Mouse (Mus musculus): ENCODE data around the gene Ptpn7.
"Not testable (repeated sequence)": the region's sequence is repeated elsewhere in the genome, so short reads cannot be mapped to it uniquely, and the experiment has no call there.

Gene Ptpn7

DNA sequence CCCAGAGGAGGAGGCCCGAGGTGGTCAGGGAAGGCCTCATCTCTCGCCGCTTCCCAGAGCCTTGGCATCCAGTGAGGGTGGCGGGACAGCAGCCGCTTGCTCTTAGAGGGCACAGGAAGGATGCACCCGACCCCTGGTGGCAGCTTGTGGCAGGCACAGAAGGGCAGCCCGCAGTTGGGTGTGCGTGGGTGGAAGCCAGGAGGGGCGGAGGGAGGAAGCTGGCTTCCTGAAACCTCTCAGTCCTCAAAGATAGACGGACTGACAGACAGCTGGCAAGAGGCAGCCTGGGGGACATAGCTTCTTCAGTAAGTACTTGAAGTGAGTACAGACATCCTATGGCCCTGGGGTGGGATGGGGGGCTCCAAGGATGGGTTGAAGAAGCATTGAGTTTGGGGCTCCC lies at the start of gene Ptpn7:
Gene Ptpn7, plus strand, starts transcription at position 228 of the 400 bp plus-strand sequence.
- DNase-seq: peak; percentile 59 to 73

- no peak for DNase-seq
Observed at GRCm38 (mm10) chr1:135083465-135083864, 49.0 kb upstream of the Ptpn7 start.

- no peak for DNase-seq
Observed at GRCm38 (mm10) chr1:135085296-135085871, 47.1 kb upstream of the Ptpn7 start.

- DNase-seq: no peak
Observed at GRCm38 (mm10) chr1:135086015-135086414, 46.5 kb upstream of the Ptpn7 start.

- DNase-seq: no peak
Observed at GRCm38 (mm10) chr1:135087414-135087813, 45.1 kb upstream of the Ptpn7 start.

GRCm38 (mm10) chr1:135089626-135090025 lies 42.9 kb upstream of the Ptpn7 start:
- peak; percentile 33 to 39 for DNase-seq

DNA sequence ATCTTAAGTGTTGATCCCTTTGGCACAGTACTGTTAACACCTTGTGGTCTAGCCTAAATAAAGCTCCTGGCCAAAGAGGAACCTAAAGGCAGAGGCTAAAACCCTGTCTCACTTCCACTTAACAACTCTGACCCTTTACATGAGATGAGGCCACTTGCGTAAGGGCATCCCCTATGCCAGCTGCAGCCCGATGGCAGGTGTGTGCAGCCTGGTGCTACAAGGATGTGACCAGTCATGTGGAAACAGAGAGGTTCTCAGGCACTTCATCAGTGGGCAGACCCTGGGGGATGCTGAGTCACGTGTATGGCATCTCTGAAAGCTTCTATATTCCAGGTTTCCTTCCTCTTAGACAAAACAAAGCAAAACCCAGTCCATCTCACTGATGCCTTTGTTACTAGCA lies 41.6 kb upstream of the Ptpn7 start:
- no peak for DNase-seq

GRCm38 (mm10) chr1:135094723-135095122 lies 37.8 kb upstream of the Ptpn7 start:
- no peak for DNase-seq

GRCm38 (mm10) chr1:135095189-135095588 lies 37.3 kb upstream of the Ptpn7 start:
- DNase-seq: no peak

DNA sequence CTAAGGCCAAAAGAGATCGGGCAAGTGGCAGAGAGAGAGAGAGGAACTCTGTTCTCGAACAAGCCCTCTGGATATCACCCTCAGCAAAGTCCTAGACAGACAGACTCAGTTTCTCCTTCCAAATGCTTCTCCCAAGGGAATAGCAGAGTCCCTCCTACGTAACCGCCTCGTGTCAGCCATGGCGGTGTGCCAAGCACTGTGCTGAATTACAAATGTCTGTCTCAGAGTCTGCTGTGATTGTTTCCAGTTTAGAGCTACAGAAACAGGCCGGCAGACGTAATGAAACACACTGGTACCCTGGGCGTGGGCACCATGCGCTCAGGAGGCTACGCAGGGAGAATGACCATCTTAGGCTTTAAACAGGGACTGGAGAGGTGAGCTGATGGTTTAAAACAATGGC lies 36.2 kb upstream of the Ptpn7 start:
- no peak for DNase-seq

DNA sequence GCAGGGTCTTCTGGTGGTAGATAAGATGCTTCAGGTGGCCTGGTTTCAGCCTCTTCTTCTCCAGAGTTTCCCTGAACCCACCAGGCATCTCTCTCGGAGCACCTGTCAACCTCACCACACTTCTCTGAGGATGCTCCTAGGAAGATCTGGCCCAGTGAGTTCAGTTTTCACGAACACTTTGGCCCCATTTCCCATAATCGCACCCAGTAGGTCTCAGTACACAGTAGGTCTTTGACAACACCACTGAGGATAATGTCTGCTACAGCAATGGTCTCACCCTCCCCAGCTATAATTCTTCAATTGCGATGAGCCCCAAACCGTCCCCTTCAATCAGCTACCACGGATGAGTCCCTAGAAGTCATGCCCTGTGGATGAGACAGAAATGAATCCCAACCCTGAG lies 35.1 kb upstream of the Ptpn7 start:
- DNase-seq: no peak

GRCm38 (mm10) chr1:135098441-135098840 lies 34.1 kb upstream of the Ptpn7 start:
- DNase-seq: peak in 1 of 2 experiments; percentile 24

DNA sequence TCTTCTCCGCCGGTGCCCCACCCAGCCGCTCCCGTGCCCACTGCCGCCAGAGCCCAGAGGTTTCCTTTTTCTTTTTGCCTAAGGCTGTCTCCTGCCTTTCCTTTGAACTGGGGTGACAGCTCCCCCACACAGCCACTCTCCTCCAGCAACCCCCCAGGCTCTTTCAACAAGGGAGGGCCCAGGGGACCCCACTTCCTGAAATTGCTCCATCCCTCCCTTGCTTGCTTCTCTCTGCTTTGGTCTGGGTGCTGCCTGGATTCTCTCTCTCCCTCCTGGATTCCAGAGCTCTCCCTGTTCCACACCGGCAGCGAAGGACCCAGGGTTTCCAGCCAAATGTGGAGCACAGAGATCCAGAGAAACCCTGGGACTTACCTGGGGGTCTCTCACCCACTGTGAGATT lies 32.1 kb upstream of the Ptpn7 start:
- no peak for DNase-seq

DNA sequence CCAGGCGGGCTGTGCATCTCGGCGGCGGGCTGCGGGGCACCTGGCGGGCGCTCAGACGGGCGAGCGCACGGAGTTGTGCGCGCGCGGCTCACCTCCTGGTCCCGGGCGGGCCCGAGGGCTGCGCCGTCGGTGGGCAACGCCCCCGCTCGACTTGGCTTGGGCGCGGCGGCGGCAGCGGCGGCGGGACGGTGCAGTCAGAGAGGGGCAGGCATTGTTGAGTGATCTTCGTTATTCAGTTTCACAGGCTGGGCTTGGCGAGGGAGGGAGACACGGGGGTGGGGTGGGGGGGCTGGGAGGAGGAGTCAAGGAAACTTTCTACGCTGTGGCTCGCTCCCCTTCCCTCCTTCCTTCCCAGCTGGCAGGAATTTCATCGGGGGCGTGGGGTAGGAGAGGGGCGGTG lies 27.4 kb upstream of the Ptpn7 start, which contains the start of gene Lgr6:
Gene Lgr6, minus strand, starts transcription at position 153 of the 400 bp plus-strand sequence.
- no peak for DNase-seq

DNA sequence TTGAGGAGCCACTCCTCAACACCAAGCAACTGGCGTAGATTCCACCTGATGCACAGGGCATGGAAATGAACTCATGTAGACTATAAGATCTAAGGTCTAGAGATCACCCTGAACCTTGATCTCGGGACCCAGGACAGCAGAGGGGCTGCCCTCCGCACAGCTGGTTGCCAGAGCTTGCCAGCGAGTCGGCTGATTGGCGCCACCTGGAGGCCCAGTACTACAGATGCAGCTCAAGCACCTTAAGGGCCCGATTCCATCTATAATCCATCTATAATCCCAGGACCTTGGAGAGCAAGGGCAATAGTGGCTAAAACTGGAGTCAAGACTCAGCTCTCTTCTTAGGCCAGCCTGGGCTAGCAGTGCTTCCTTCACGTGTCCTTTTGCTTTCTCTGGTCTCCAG lies 26.5 kb upstream of the Ptpn7 start:
- peak; percentile 40 to 56 for DNase-seq

DNA sequence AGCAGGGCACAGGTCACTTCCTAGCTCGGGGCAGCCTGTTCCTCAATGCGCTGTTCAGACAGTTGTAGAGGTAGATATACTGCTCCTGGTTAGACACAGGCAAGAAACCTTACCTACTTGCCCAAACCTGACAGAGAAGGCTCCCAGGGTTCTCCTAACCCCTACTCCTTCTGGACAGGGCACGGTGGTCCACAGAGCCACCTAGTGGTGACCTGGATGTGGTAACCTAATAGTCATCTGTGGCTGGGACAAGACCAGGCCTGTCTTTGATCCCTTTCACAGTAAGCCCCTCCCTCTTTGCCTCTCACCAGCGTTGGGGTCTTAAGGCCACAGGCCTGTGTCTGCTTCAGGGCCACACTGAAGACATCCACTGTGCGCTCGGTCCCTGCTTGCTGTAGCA lies 23.9 kb upstream of the Ptpn7 start:
- DNase-seq: peak; percentile 36 to 38

DNA sequence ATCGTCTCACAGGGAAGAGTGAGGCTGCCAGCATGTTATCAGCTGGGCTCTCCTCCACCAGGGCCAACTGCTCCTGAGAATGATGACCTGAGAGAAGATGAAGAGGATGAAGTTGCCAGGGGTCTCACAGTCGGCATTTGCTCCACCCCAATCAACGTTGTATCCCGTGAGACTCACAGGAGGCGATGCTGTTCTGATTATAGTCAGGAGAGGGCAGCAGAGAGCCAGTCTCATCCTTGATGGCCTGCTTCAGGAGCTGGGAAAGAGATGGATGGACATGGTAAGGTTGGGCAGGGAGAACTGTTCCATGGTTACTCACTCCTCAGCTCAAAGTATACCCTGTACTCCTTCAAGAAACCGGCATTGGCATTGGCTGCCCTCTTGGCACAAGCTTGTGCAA lies 22.4 kb upstream of the Ptpn7 start:
- DNase-seq: peak; percentile 74 to 80

DNA sequence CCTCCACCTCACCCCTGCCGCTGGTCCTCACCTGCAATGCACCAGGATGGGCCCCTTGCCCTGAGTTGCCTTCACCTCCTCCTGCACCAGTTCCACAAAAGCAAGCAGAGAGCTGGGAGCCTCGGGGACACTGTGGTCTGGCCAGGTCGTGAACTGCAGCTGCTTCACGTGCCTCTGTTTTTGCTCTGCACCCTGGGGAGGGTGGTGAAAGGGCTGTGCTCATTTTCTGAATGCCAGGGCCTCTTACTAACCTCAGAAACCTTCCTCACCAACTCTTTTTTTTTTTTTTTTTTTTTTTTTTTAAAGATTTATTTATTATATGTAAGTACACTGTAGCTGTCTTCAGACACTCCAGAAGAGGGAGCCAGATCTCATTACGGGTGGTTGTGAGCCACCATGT lies 21.2 kb upstream of the Ptpn7 start:
- DNase-seq: not testable (repeated sequence)

- peak; percentile 41 to 43 for DNase-seq
Observed at GRCm38 (mm10) chr1:135112661-135113060, 19.8 kb upstream of the Ptpn7 start.

GRCm38 (mm10) chr1:135124573-135125363 lies 7.7 kb upstream of the Ptpn7 start:
- no peak for DNase-seq

GRCm38 (mm10) chr1:135125990-135126389 lies 6.5 kb upstream of the Ptpn7 start:
- DNase-seq: no peak

DNA sequence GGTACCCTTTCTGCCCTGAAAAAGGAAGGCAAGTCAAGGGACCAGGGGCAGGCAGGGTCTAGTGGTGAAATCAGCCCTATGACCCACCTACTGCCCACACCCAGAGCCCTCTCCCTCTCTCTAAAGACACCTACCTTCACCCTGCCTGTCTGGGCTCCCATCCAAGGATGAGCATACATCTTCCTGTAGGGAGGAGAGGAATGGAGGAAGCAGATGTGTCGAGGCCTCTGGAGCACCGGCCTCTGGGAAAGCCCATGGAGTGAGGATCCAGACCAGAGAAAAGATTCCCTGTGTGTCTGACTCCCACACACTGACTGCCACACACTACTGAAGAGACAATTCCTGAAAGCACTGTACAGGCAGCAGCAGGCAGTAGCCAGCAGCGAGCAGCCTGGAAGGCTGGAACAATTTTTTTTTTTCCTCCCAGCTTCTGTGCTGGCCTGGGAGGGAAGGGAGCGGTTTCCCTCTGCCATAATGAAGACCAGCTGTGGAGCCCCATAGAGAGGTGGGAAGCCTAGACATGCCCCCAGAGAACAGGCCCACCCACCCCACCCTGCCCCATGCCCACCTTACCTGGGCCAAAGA lies 6.0 kb upstream of the Ptpn7 start:
- no peak for DNase-seq

DNA sequence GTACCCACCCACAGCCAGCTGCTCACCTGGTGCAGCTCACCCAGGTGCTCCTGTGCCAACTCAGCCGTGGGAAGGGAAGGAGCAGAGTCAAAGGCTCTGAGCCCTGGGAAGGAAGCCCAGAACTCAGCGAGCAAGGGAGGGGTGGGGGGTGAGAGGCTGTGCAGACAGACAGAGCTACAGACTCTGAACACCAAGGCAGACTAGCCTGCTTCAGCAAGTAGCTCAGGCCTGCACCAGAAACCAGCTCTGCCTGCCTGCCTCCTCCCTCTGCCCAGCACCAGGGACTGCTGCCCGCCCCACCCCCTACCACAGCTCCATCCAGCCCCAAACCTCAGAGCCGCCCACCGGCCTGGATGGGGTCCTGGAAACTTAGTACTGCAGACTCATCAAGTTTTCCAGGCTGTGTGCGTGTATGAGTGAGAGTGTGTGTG lies 4.5 kb upstream of the Ptpn7 start:
- no peak for DNase-seq

GRCm38 (mm10) chr1:135128986-135129385 lies 3.5 kb upstream of the Ptpn7 start:
- DNase-seq: no peak
